Comparison of ENCODE assay signal across 8 mouse cellular contexts in genomic region chr3:129256766-129257165, GRCm38 (mm10). TPM values are rescaled to one million over a fixed set of nuclear protein-coding genes. Genes with fewer than 3 reads are reported as not detected.
DNase-seq lines count a peak whose midpoint lies in the region; ATAC-seq and TF ChIP-seq lines count a peak whose summit lies in the region.

No protein-coding gene starts in this region.

- no peaks in the 10 kb centered on the region for H3K36me3 ChIP-seq in embryonic facial prominence, embryonic 15.5 days
- no peaks in the 10 kb centered on the region for H3K36me3 ChIP-seq in hindbrain, embryonic 12.5 days
- no peaks in the 10 kb centered on the region for H3K36me3 ChIP-seq in liver, embryonic 16.5 days (ENCODE audit: control insufficient read depth, insufficient read depth)

- H3K4me1 ChIP-seq in embryonic facial prominence, embryonic 15.5 days = no peaks in the 10 kb centered on the region
- H3K4me1 ChIP-seq in hindbrain, embryonic 12.5 days = no peaks in the 10 kb centered on the region
- no peaks in the 10 kb centered on the region for H3K4me1 ChIP-seq in liver, embryonic 16.5 days (ENCODE audit: control insufficient read depth, low read depth, low read length)

- H3K27me3 ChIP-seq in embryonic facial prominence, embryonic 15.5 days = no peaks in the 10 kb centered on the region
- no peaks in the 10 kb centered on the region for H3K27me3 ChIP-seq in hindbrain, embryonic 12.5 days
- H3K27me3 ChIP-seq in liver, embryonic 16.5 days (ENCODE audit: control insufficient read depth, insufficient read depth, low read depth, low read length) = no peaks in the 10 kb centered on the region

- WGBS in embryonic facial prominence, embryonic 15.5 days = 62% methylated on average over 8 of the region's 8 CpGs
- WGBS in hindbrain, embryonic 12.5 days = 62% methylated on average over 8 of the region's 8 CpGs
- WGBS in liver, embryonic 16.5 days (ENCODE audit: insufficient replicate concordance) = 61% methylated on average over 8 of the region's 8 CpGs

- intact Hi-C loops in left cerebral cortex, postnatal 14 days (cut with DNase I) = no loop called here

- no peak overlapping the region for H3K4me3 ChIP-seq in layer of hippocampus, adult 2 months
- no peak overlapping the region for H3K4me3 ChIP-seq in embryonic facial prominence, embryonic 15.5 days (replicated peaks)
- peak overlapping the region; percentile 21 for H3K4me3 ChIP-seq in hindbrain, embryonic 12.5 days
- no peak overlapping the region for H3K4me3 ChIP-seq in liver, embryonic 16.5 days (ENCODE audit: low read depth, low read length)

- DNase-seq in layer of hippocampus, adult 2 months (ENCODE audit: low spot score in 2 of 2) = peak in 1 of 2 experiments; percentile 8
- no peak for DNase-seq in layer of hippocampus, adult 8-10 months (ENCODE audit: low spot score in 2 of 2)
- no peak for DNase-seq in left cerebral cortex, postnatal 14 days (ENCODE audit: low spot score in 2 of 2)
- no peak for DNase-seq in right cerebral cortex, postnatal 10 days (ENCODE audit: low spot score in 2 of 2)
- DNase-seq in right cerebral cortex, postnatal 4 days = no peak

- no peak overlapping the region for H3K27ac ChIP-seq in layer of hippocampus, adult 2 months
- H3K27ac ChIP-seq in embryonic facial prominence, embryonic 15.5 days (replicated peaks) = no peak overlapping the region
- H3K27ac ChIP-seq in hindbrain, embryonic 12.5 days = no peak overlapping the region
- no peak overlapping the region for H3K27ac ChIP-seq in liver, embryonic 16.5 days (ENCODE audit: low read length)

- H3K9ac ChIP-seq in embryonic facial prominence, embryonic 15.5 days = no peak overlapping the region
- no peak overlapping the region for H3K9ac ChIP-seq in hindbrain, embryonic 12.5 days
- H3K9ac ChIP-seq in liver, embryonic 16.5 days (ENCODE audit: low read depth, low read length) = no peak overlapping the region

- no peak; the same call in 1 of the 2 replicates for ATAC-seq in embryonic facial prominence, embryonic 15.5 days (ENCODE audit: insufficient number of reproducible peaks, low FRiP score, low TSS enrichment, low read depth)
- ATAC-seq in hindbrain, embryonic 12.5 days (ENCODE audit: low FRiP score) = no peak
- ATAC-seq in liver, embryonic 16.5 days (ENCODE audit: low read depth) = no peak

- peak; percentile 77 for TF ChIP-seq CTCF in layer of hippocampus, adult 2 months (conservative IDR thresholded peaks at IDR 0.05)

- H3K9me3 ChIP-seq in embryonic facial prominence, embryonic 15.5 days (replicated peaks) = no peaks in the 10 kb centered on the region
- no peaks in the 10 kb centered on the region for H3K9me3 ChIP-seq in hindbrain, embryonic 12.5 days (replicated peaks)
- no peaks in the 10 kb centered on the region for H3K9me3 ChIP-seq in liver, embryonic 16.5 days (replicated peaks; ENCODE audit: control insufficient read depth, low read length)

- peak overlapping the region; percentile 36 for H3K4me2 ChIP-seq in embryonic facial prominence, embryonic 15.5 days (replicated peaks)
- H3K4me2 ChIP-seq in hindbrain, embryonic 12.5 days (replicated peaks) = peak overlapping the region; percentile 41
- H3K4me2 ChIP-seq in liver, embryonic 16.5 days (ENCODE audit: low read depth, low read length) = 0 out of 2 replicates have a peak overlapping the region, but pooled peaks have one; percentile 19

RNA-seq across cellular contexts. Expression of gene Pitx2, which starts 57.1 kb away (rescaled TPM):
- not detected for total RNA-seq in layer of hippocampus, adult 2 months (2021)
- not detected for total RNA-seq in layer of hippocampus, adult 8-10 months (2022)
- 82.5 and 88.3 TPM in 2 replicates for polyA plus RNA-seq in embryonic facial prominence, embryonic 15.5 days (2015; fragmentation: Nextera tagmentation; extraction: Ambion mirVana)
- polyA plus RNA-seq in hindbrain, embryonic 12.5 days (2016; fragmentation: Nextera tagmentation; extraction: Ambion mirVana) = 6.5 and 8.3 TPM in 2 replicates
- polyA plus RNA-seq in liver, embryonic 16.5 days (2015; fragmentation: Nextera tagmentation; extraction: Ambion mirVana) = 0.42 and 0.77 TPM in 2 replicates
- total RNA-seq in left cerebral cortex, postnatal 14 days (2021) = not detected
